Mouse (Mus musculus) C3H10T1/2 (cell line): ENCODE measurements around the gene Kcna6. TPM values are rescaled to one million over a fixed set of nuclear protein-coding genes. Genes with fewer than 3 reads are reported as not detected.

Experiments used
- polyA plus RNA-seq, 2 experiments: library from polyadenylated mRNA; unstranded; fragments of >200 nt; fragmentation: generic; extraction: Trizol; gene quantifications; one replicate each; pipeline ENCODE4 v1.2.1; 2012; ENCODE audit warnings: missing spikeins in 2 of 2

The Kcna6 gene
- polyA plus RNA-seq = not detected

GRCm38 (mm10) chr6:126740211-126741142 is at the start of gene Kcna6:
Gene Kcna6, minus strand, starts transcription at chr6:126740674.

Other genes starting within 250 kb of the Kcna6 start
- not detected for gene Kcna5, start 205.3 kb downstream of the Kcna6 start, polyA plus RNA-seq
- gene Kcna1, start 94.3 kb downstream of the Kcna6 start, polyA plus RNA-seq = not detected
- gene Ndufa9, start 108.5 kb upstream of the Kcna6 start, polyA plus RNA-seq = 100 to 1,000 TPM; 114 to 129 TPM
- gene Akap3, start 112.4 kb upstream of the Kcna6 start, polyA plus RNA-seq = not detected
- under 1 TPM in 1 of 2 experiments, not detected in 1; 0.18 TPM for gene Dyrk4, start 181.2 kb upstream of the Kcna6 start, polyA plus RNA-seq
- gene Rad51ap1, start 198.9 kb upstream of the Kcna6 start, polyA plus RNA-seq = 1 to 10 TPM; 1.9 to 4.8 TPM
- gene D6Wsu163e, start 199.3 kb upstream of the Kcna6 start, polyA plus RNA-seq = 10 to 100 TPM in 1 of 2 experiments, 1 to 10 TPM in 1; 1.7 to 13.1 TPM